Mouse (Mus musculus): ENCODE data around the gene Gm49358. TPM values are rescaled to one million over a fixed set of nuclear protein-coding genes. Genes with fewer than 3 reads are reported as not detected.

The Gm49358 gene
- polyA plus RNA-seq, 1 experiment: not detected

DNA sequence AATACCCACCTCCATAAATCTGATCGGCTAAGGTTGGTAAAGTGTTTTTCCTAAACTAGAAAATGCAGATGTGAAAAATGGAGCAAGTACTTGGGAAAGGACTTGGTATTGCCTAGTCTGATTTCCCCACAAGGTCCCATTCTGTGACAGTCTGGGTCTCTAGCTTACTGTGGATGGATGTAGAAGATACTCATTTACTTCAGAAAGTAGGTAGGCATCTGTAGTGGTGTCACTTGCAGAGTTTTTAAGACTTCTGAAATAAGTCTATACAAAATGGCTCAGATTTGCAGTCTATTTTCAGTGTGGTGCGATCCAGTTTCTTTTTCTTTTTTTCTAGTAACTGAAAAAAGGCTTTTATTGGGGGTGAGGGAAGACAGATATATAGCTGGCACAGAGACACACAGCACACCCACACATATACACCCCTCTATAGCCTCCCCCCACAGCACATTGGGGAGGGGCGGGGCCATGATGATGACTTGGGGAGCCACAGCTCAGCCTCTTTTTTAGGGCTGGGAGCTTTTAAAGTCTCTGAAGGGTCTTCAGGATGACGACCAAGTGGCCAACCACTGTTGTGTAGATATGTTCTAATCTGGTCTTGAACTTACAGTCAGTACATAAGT, 1.7 kb downstream of the Gm49358 start:
- TF ChIP-seq POLR2A (IDR thresholded peaks at IDR 0.05; ENCODE audit: low read depth, low read length) (no peak), CTCF (IDR thresholded peaks at IDR 0.05; ENCODE audit: extremely low read depth, insufficient read depth, insufficient read length, insufficient replicate concordance) (no peak)
- no peak overlapping the region for H3K4me3 ChIP-seq (ENCODE audit: extremely low read depth, insufficient read depth, insufficient read length)
- no peaks in the 10 kb centered on the region for H3K36me3 ChIP-seq (ENCODE audit: control insufficient read depth, insufficient read depth, low read length)
- no peak for DNase-seq (ENCODE audit: low read depth in 1 of 2, low spot score in 2 of 2)
- 83% methylated on average over 4 of the region's 4 CpGs for WGBS
- H3K27ac ChIP-seq (ENCODE audit: insufficient read depth, low read length): no peak overlapping the region
- H3K4me1 ChIP-seq (ENCODE audit: control insufficient read depth, insufficient read depth, insufficient read length): no peaks in the 10 kb centered on the region
- H3K27me3 ChIP-seq (ENCODE audit: control insufficient read depth, insufficient read depth, low read length): no peaks in the 10 kb centered on the region

DNA sequence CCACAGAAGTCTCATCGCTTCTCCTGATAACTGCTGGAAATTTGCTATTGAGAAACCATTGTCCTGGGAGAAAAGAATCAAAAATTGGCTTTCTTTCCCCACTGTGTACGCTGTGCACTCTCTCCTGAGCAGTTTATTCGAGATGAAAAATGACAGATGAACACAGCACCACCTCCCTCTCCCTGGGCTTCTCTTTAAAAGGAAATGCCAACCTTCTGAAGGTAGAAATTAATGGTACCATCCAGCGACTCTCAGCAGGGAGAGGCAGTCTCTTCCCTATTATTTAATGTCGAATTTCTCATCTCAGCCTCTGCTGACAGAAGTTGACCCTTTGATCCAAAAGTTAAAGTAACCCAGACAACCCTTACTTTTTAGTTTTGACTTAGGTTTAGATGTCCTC, 5.4 kb downstream of the Gm49358 start:
- H3K36me3 ChIP-seq (ENCODE audit: control insufficient read depth, insufficient read depth, low read length): no peaks in the 10 kb centered on the region
- TF ChIP-seq CTCF (IDR thresholded peaks at IDR 0.05; ENCODE audit: extremely low read depth, insufficient read depth, insufficient read length, insufficient replicate concordance) (no peak), POLR2A (IDR thresholded peaks at IDR 0.05; ENCODE audit: low read depth, low read length) (no peak)
- 77% methylated on average over 5 of the region's 5 CpGs for WGBS

DNA sequence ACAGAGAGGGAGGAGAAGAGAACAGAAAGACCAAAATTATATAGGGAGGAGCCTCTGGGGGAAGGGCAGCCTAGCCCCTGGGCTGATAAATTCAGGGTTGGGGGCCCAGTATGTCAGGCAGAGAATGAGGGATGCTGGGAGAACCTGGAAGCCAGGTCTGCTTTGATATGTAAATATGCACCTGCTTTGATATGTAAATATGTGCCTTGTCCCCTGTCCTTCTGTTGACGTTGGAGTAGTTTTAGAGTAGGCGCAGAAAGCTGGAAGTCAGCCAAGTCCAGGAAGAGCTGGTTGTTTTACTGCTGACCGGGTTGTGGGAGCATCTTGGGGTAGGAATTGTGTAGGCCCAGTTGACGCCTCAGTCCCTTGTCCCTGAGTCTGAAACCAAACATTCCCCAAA, 6.0 kb downstream of the Gm49358 start:
- no peaks in the 10 kb centered on the region for H3K36me3 ChIP-seq (ENCODE audit: control insufficient read depth, insufficient read depth, low read length)
- TF ChIP-seq POLR2A (IDR thresholded peaks at IDR 0.05; ENCODE audit: low read depth, low read length) (no peak), CTCF (IDR thresholded peaks at IDR 0.05; ENCODE audit: extremely low read depth, insufficient read depth, insufficient read length, insufficient replicate concordance) (no peak)
- 90% methylated on average over 4 of the region's 4 CpGs for WGBS

More for the DNA sequence above, 5.4 kb downstream of the Gm49358 start:
- no peaks in the 10 kb centered on the region for H3K4me1 ChIP-seq (ENCODE audit: control insufficient read depth, insufficient read depth, insufficient read length)
- H3K27me3 ChIP-seq (ENCODE audit: control insufficient read depth, insufficient read depth, low read length): no peaks in the 10 kb centered on the region
- DNase-seq (ENCODE audit: low read depth in 1 of 2, low spot score in 2 of 2): no peak
- H3K4me3 ChIP-seq (ENCODE audit: extremely low read depth, insufficient read depth, insufficient read length): no peak overlapping the region
- no peak overlapping the region for H3K27ac ChIP-seq (ENCODE audit: insufficient read depth, low read length)

DNA sequence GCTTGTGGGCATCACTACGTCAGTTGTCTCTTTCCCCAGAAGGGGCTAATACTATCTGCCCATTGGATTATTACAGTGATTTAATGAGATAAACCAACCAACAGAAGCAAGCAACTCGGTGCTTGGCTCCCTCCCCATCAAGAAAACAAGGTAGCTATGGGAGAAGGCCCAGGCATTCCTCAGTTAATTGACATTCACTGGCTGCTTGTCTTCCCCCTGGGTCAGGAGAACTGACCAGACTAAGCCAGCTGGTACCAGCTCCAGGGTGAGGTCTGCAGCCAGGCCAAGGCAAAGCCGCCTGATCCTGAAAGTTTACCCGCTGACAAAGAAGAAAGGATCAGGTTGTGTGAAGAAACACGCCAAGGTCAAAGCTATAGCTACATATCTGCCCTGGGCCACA, 7.9 kb downstream of the Gm49358 start:
- Histone ChIP-seq H3K4me3 (ENCODE audit: extremely low read depth, insufficient read depth, insufficient read length) (no peak overlapping the region), H3K27me3 (ENCODE audit: control insufficient read depth, insufficient read depth, low read length) (no peaks in the 10 kb centered on the region), H3K27ac (ENCODE audit: insufficient read depth, low read length) (no peak overlapping the region), H3K36me3 (ENCODE audit: control insufficient read depth, insufficient read depth, low read length) (no peaks in the 10 kb centered on the region), H3K4me1 (ENCODE audit: control insufficient read depth, insufficient read depth, insufficient read length) (no peaks in the 10 kb centered on the region)
- TF ChIP-seq POLR2A (IDR thresholded peaks at IDR 0.05; ENCODE audit: low read depth, low read length) (no peak), CTCF (IDR thresholded peaks at IDR 0.05; ENCODE audit: extremely low read depth, insufficient read depth, insufficient read length, insufficient replicate concordance) (no peak)
- no peak for DNase-seq (ENCODE audit: low read depth in 1 of 2, low spot score in 2 of 2)
- 89% methylated on average over 5 of the region's 5 CpGs for WGBS

More for the DNA sequence above, 6.0 kb downstream of the Gm49358 start:
- Histone ChIP-seq H3K27ac (ENCODE audit: insufficient read depth, low read length) (no peak overlapping the region), H3K4me1 (ENCODE audit: control insufficient read depth, insufficient read depth, insufficient read length) (no peaks in the 10 kb centered on the region), H3K4me3 (ENCODE audit: extremely low read depth, insufficient read depth, insufficient read length) (no peak overlapping the region), H3K27me3 (ENCODE audit: control insufficient read depth, insufficient read depth, low read length) (no peaks in the 10 kb centered on the region)
- no peak for DNase-seq (ENCODE audit: low read depth in 1 of 2, low spot score in 2 of 2)

DNA sequence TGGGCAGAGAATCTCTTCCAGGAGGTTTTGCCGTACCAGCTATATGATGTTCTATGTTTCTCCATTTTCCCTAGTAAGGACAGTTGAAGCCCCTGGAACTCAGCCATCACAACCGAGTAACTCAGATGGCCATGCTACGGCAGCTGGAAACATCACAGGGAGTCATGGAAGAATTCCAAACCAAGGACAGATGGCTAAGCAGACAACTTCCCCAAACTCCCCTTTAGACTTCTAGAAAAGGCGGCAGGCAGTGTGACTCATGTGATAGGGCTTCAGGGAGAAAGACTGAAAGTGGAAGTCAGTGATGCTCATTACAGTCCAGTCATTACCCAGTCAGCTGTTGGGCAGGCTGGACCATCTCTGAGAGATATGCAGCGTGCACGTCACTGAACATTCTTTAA, 8.5 kb downstream of the Gm49358 start:
- Histone ChIP-seq H3K36me3 (ENCODE audit: control insufficient read depth, insufficient read depth, low read length) (no peaks in the 10 kb centered on the region), H3K27me3 (ENCODE audit: control insufficient read depth, insufficient read depth, low read length) (no peaks in the 10 kb centered on the region), H3K4me3 (ENCODE audit: extremely low read depth, insufficient read depth, insufficient read length) (no peak overlapping the region), H3K4me1 (ENCODE audit: control insufficient read depth, insufficient read depth, insufficient read length) (no peaks in the 10 kb centered on the region), H3K27ac (ENCODE audit: insufficient read depth, low read length) (no peak overlapping the region)
- no peak for DNase-seq (ENCODE audit: low read depth in 1 of 2, low spot score in 2 of 2)
- TF ChIP-seq CTCF (IDR thresholded peaks at IDR 0.05; ENCODE audit: extremely low read depth, insufficient read depth, insufficient read length, insufficient replicate concordance) (no peak), POLR2A (IDR thresholded peaks at IDR 0.05; ENCODE audit: low read depth, low read length) (no peak)
- 27% methylated on average over 6 of the region's 6 CpGs for WGBS

DNA sequence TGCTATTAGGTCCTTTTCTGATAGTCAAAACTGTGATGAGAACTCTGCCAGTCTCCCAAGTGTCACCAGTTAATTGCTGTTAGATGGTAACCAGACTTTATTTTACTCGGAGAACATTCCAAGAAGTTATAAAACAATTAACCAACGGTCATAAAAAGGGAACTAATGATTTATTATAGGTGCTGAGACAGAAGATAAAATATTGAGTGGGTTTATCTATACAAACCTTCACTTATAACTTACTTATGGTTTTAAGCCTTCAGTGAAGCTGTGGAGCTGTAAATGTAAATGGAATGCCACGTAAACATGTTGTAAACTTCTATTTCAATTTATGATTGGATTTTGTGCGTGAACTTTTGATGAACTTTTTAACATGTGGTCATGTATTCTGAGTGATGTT, 9.6 kb downstream of the Gm49358 start:
- no peak for TF ChIP-seq CTCF (IDR thresholded peaks at IDR 0.05; ENCODE audit: extremely low read depth, insufficient read depth, insufficient read length, insufficient replicate concordance)
- no peak for TF ChIP-seq POLR2A (IDR thresholded peaks at IDR 0.05; ENCODE audit: low read depth, low read length)
- 51% methylated on average over 4 of the region's 4 CpGs for WGBS
- Histone ChIP-seq H3K36me3 (ENCODE audit: control insufficient read depth, insufficient read depth, low read length) (no peaks in the 10 kb centered on the region), H3K4me3 (ENCODE audit: extremely low read depth, insufficient read depth, insufficient read length) (no peak overlapping the region), H3K4me1 (ENCODE audit: control insufficient read depth, insufficient read depth, insufficient read length) (no peaks in the 10 kb centered on the region), H3K27me3 (ENCODE audit: control insufficient read depth, insufficient read depth, low read length) (no peaks in the 10 kb centered on the region), H3K27ac (ENCODE audit: insufficient read depth, low read length) (no peak overlapping the region)
- no peak for DNase-seq (ENCODE audit: low read depth in 1 of 2, low spot score in 2 of 2)

DNA sequence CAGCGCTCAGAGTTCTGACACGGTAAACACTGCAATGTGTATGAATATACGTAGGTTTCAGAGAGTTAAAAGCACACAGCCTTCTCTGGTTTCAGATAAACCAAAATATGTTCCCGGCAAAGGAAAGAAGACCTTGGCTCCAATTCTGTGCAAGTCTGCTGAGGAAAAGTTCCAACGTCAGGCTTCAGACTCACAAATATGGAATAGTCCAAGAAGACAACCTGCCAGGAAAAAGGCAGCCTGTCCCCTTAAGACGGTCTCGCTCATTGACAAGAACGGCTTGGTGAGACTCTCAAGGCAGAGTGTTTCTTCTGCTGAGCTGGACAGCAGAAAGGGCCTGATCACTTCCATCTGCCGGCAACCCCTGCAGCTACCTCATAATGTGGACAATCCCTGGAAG, 12.5 kb downstream of the Gm49358 start:
- Histone ChIP-seq H3K27me3 (ENCODE audit: control insufficient read depth, insufficient read depth, low read length) (no peaks in the 10 kb centered on the region), H3K36me3 (ENCODE audit: control insufficient read depth, insufficient read depth, low read length) (no peaks in the 10 kb centered on the region), H3K4me1 (ENCODE audit: control insufficient read depth, insufficient read depth, insufficient read length) (peaks cover 8% of the 10 kb centered on the region; the same call in 1 of the 2 replicates), H3K4me3 (ENCODE audit: extremely low read depth, insufficient read depth, insufficient read length) (no peak overlapping the region), H3K27ac (ENCODE audit: insufficient read depth, low read length) (no peak overlapping the region)
- no peak for DNase-seq (ENCODE audit: low read depth in 1 of 2, low spot score in 2 of 2)
- TF ChIP-seq POLR2A (IDR thresholded peaks at IDR 0.05; ENCODE audit: low read depth, low read length) (no peak), CTCF (IDR thresholded peaks at IDR 0.05; ENCODE audit: extremely low read depth, insufficient read depth, insufficient read length, insufficient replicate concordance) (no peak)
- WGBS: 94% methylated on average over 9 of the region's 9 CpGs
